Mouse (Mus musculus): ENCODE results near the gene Unc13d.
"Not testable (repeated sequence)": the region's sequence is repeated elsewhere in the genome, so short reads cannot be mapped to it uniquely, and the experiment has no call there.

The Unc13d gene

DNA sequence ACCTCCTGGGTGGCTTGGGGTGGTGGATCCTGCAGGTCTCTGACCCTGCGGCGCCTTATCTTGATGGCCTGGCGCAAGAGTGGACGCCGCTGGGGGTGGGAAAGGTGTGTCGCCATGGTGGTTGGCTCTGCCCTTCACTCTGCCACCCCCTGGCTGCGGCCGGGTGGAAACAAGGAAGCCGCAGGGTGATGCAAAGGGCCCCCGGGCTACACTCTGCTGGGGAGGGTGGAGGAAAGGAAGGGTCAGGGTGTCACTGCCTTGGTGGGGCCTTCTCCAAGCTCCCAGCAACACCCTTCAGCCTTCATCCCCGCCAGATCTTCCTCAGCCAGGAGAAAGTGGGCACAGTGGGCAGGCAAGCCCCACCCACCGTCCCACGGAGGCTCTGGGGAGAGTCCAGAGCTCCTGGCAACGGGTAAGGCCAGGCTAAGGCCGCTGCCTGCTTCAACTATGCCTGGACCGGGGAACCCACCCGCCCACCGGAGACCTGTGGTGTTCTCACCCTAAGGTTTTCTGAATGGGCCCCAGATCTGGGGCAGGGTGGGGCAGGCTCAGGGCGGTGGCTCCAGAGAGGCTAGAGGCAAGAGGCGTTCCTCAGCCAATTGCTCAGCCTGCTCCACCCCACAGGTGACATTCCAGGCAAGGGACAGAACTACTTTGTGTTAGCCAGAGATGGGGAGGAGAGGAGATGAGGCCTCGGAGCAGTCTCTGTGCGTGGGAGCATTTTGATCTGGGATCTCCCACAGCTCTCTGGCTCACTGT lies at the start of gene Unc13d:
Unc13d (minus strand) TSS at position 516 of the 759 bp plus-strand sequence.
- DNase-seq: no peak

DNA sequence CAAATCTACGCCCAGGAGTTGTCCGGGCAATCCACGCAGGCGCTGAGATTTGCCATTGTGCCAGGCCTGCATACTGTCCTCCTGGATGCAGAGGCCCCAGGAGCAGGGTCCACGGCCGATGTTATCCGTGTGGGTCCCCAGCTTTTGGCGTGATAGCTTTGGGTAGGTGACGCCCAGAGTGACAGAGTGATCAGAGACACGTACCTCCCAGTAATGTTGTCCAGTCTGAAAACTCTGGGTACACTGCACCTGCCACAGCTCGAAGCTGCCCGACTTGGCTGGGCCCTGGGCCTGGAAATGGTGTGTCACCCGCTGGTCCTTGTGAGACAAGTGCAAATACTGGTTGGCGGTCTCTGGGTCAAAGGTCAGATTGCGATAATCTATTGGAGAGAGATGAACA lies 48.5 kb upstream of the Unc13d start:
- DNase-seq: peak in 1 of 2 experiments; percentile 40

DNA sequence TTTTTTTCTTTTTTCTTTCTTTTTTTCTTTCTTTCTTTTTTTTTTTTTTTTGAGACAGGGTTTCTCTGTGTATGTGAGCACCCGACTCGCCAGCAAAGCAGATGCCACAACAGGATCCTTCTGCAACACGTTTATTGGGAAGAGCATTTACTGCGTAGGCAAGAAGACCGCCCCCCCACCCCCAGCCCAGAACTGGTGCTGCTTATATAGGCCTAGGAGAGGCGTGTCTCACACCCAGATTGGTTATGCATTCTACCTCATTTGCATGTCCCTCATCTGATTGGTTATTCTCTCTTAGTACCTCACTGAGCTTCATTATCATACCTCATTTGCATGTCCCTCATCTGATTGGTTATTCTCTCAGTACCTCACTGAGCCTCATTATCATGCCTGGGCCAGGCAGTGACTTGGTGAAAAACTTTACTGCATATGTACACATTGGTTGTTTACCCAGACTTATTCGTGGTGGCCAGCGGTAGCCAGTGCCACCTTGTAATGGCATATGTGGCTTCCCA lies 44.0 kb upstream of the Unc13d start:
- not testable (repeated sequence) for DNase-seq

DNA sequence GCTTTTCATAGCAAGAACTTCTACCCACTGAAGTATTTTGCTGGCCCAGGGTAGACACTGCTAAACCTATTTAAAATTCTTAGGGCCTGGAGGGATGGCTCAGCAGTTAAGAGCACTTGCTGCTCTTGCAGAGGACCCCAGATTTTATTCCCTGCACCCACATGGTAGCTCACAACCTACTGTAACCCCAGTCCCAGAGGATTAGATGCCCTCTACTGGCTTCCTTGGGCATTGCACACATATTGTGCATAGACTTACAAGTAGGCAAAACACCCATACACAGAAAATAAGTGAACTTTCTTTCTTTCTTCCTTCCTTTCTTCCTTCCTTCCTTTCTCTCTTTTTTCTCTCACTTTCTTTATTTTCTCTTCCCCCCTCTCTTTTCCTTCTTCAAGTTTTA lies 40.1 kb upstream of the Unc13d start:
- DNase-seq: peak in 1 of 2 experiments; percentile 58

DNA sequence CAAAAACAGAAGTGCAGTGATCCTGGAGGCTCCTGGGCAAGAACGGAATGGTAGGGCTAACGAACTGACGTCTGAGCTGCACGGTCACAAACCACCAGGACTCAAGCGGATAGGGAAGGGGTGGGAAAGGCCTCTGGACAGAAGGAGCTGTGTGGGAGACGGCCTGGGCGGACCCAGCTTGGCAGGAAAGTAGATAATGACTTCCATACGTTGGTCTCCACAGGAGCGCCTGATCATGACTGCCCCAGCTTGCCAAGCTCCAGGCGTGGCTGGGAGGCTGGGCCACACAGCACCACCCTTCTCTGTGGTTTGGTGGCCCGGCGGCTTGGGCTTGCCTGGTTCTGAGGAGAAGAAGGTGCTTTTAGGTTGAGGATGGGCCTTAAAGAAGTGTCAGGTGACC lies 39.5 kb upstream of the Unc13d start:
- no peak for DNase-seq

DNA sequence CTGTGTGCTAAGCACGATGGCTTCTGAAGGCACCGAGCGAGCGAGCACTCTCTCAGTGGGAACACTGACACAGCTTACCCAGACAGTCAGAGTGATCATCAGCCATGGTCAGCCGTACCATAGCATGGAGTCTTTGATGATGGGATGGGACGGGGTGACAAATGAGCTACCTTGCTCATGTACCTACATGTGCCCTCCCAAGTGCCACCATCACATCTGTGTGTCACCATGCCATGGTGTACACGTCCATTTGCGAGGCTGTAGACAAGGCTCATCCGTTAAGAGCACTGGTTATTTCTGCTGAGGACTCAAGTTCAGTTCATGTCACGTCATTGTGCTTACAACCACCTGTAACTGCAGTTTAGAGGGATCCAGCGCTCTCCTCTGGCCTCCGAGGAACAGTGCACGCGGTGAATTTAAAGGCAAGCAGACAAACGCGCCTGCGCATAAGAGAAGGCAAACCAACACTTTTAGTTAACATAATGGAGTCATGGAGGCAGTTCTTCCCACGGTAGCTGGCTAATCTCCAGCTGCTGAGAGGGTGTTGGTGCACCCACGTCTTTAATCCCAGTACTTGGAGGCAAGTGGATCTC lies 33.9 kb upstream of the Unc13d start:
- DNase-seq: peak in 1 of 2 experiments; percentile 29

DNA sequence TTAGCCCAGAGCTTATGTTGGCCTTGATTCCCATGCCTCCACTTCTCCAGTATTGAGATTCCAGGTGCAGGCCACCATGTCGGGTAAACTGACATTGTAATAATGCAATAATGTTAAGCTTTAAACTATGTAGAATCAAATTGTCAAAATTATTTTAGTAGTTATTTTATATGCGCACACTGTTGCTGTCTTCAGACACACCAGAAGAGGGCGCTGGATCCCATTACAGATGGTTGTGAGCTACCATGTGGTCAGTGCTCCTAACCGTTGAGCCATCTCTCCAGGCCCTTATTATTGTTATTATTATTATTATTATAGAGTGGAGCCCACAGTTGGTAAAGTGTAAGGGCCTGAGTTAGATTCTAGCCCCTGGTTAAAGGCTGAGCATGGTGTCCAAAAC lies 33.3 kb upstream of the Unc13d start:
- no peak for DNase-seq

DNA sequence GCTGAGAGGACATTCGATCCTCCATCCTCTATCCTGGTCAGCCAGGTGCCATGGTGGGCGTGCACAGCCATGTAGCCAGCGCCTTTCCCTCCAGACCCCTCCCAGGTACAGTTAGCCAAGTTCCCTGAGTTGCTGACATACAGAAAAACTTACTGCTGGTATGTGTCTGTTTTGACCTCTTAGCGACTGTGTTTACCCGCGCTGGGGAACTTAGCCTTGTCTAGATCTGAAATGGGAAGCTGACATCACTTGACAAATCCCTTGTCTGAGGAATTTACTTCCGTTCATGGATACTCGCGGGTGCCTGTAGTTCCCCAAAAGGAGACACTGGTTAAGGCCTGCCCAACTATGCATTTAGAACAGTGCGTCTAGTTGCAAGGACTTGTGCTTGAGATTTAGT lies 32.8 kb upstream of the Unc13d start:
- peak in 1 of 2 experiments; percentile 63 for DNase-seq

DNA sequence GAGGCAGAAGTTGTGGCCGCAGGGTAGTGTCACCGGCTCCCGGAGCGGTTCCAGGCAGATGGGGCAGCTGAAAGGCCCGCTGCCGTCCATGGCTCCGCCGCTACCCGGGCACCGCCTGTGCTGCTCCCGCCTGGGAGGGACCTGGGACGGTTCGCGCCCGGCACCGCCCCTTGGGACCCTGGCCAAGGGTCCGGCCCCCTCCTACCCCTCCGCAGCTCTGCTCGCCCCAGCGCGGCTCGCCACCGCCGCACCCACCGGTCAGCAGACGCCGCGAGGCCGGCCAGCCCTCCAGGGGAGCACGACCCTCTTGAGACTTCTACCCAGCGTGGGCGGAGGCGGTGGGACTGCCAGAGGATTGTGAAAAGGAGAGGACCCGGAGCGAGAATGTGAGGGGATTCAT lies 32.4 kb upstream of the Unc13d start:
- DNase-seq: peak; percentile 85 to 94

DNA sequence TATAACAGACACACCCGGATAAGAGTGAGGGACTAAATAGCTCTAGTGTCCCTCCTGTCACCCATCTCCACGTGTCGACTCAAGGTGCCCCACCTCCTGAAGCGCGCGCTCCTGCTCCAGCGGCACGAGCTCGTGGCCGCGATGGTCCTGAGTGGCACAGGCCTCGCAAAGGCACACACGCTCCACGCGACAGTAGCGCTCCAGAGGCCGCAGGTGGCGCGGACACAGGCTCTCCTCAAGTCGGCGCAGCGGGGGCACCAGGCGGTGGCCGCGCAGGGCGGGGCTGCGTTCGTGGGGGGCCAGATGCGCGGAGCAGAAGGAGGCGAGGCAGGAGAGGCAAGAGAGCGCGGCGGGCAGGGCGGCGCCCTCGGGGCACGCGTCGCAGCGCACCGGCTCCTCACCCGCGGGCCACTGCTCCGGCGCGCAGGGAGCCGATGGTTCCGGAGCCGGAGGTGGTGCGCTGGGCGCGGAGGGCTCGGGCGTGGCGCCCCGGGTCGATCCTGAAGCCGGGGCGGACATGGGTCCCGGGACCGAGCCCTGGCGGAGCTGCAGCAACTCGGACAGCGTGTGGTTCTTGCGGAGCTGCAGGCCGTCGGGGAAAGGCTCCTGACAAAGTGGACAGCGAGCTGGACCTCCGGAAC lies 31.8 kb upstream of the Unc13d start:
- DNase-seq: peak; percentile 48 to 77

DNA sequence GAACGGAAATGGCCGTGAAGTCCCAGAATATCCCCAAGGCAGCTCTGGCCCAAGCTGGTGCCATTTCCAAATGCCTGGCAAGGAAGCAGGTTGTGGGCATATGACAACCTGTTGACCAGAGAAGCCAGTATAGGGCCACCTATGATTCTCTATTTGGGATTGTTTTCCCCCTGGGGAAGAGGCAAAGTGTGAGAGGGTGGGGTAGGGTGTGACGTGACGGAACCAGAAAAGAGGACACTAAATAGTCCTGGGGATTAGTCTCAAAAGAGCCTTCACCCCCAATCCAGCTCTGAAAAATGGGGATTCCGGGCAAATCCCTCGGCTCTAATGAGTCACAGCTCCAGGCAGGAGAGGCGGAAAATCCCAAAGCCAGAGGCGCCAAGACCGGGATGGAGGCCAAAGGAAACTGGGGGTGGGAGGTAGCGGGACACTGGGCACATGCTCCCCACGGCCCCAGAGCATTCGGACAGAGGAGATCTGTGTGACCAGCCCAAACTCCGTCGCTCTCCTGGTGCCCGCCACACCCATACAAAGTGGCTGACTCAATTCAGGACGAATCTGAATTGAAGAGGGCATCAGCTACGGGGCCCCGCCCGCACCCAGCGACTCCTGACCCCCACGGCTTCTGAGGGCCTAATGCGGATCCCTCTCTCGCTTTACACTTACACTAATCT lies 30.8 kb upstream of the Unc13d start:
- peak; percentile 74 to 85 for DNase-seq

DNA sequence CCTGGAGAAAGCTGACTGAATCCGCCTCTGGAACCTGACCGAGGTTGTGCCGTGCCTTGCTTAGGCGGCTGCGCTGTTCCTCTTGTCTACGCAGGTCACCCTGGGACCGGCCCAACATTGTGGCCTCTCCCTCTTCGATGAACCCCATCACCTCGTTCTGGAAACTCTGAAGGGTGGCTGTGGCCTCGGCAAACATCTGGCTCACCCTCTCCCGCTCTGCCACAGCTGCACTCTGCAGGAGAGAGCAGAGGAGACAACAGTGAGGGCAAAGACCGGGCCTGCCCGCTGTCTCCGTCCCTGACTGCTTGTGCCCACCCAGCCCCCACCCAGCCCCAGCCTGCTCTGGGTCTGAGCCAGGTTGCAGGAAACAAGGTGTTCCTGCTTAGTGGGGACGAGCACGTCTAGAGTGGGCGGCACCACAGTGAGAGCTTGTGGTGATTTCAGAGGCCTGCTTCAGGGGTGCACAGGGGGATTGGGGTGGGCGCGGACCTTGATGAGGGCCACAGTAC lies 30.1 kb upstream of the Unc13d start:
- peak in 1 of 2 experiments; percentile 84 for DNase-seq

DNA sequence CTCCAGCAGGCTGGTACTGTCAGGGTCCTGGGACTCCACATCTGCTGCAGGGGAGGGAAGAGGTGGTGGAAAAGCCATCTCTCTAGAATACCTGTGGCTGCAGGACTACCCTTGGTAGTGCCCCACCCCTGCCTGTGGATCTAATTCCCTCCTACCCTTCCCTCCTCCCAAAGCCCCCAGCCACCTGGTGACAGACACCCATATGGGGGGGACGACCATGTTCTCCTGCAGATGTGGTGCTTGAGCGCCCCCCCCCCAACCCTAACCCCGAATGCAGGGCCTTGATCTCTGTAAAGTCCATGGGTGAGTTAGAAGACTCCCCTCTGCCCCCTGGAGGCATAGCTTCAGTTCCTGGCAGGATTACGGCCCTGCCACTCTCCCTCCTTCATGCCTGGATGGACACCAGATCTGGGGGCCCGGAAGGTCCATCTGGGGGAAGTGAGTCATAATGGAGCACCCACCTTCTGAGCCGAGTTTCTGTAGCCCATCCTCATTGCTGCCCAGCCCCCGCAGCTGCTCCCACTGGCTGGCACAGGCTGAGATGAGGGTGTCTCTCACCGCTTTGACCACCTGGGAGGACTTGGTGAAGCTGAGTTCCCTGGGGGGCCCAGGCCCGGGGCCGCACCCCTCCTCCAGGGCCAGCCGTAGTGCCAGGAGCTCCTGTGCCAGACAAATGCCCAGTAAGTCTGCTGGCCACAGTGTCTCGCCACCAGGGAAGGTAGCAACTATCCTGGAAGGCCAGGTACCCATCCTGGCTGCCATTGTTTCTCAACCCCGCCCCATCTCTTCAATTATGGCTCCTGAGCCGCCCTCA lies 29.4 kb upstream of the Unc13d start:
- peak; percentile 54 to 66 for DNase-seq

DNA sequence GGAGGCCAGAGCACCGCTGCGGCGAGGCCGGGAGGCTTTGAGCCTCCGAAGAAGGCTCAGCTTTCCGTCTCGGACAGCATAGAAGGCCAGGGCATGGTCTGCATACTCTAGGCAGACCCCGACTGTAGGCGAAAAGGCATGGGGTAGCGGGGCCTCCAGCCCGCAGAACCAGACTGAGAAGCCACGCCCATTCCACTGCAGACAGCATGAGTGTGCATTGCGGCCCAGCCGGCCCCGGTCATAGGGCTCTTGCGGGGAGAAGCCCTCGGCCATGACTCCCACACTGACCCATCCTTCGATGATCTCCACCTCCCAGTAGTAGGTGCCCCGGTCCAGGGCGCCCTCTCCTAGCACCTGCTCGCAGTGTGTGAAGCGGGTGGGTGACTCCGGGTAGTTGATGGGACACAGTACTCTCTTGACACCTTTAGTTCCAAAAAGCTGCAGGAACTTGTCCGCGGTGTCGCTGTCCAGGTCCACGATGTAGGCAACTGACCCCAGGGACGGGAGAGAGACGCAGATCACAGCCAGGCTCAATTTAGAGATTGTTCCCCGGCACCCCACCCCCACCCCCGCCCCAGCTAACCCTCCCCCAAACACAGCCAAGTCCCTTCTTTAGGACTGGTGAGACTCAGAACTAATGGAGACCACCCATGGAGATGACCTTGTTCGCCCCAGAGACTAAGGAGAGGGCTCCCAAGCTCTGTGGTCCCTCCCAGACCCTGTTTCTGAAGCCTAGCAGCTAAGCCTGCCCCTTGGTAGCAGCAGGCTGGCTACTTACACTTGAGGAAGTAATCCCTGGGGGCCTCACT lies 28.6 kb upstream of the Unc13d start:
- DNase-seq: peak in 1 of 2 experiments; percentile 51

DNA sequence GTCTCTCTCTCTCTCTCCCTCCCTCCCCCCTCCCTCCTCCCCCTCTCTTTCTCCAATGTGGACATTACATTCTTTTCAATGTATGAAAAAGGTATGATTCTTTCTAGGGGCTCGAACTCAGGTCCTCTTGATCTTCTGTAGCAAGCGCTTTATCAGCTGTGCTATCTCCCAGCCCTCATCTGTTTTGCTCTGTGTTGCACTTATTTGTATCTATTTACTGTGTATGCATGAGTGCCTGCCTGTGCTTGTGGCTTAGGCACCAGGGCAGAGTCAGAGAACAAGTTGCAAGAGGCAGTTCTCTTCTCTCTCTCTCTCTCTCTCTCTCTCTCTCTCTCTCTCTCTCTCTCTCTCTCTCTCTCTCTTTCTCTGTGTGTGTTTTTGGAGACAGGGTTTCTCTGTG lies 27.3 kb upstream of the Unc13d start:
- DNase-seq: peak in 1 of 2 experiments; percentile 36

DNA sequence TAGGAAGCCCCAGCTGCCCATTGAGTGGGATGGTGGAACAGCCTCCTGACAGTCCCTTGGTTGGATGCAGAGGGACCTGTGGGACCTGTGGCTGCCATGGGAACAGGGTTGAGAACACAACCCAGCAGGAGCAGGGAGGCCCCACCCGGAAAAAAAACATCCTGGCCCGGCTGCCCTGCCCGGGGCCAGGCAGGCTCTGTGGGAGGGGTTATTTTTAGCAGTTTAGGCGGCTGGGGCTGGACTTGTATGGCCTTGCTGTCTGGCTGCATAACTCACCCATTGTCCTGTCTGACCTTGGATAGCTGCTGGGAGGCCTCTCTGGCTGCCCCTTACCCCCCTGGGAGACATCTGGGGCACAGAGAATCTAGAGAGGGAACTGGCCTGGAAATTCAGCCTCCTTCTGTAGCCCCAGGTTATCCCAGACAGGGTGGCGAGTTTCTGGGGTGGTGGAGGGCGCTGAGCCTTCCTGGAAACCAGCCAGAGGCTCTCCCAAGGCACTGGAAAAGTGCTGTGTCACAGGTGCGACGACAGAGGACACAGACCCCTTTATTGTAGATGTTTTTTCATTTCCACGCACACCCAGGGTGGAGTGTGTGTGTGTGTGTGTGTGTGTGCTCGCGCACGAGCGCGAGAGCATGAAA lies 26.4 kb upstream of the Unc13d start:
- peak; percentile 80 to 95 for DNase-seq

DNA sequence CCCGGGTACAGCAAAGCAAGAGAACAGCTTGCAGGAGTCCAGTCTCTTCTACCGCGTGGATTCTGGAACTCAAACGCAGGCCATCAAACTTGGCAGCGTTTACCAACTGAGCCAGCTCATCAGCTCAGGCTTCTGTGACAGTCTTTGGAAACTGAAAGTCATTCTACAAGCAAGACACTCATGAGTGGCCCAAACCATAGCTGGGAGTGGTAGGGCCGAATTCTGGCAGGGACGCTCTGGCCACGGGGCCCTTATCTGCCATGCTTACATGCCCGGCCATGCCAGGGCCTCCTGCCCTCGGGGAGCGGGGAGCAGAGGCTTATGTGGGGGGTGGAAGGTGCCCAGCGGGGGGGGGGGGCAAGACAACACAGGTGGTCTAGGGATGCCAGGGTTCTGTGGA lies 25.8 kb upstream of the Unc13d start:
- no peak for DNase-seq

DNA sequence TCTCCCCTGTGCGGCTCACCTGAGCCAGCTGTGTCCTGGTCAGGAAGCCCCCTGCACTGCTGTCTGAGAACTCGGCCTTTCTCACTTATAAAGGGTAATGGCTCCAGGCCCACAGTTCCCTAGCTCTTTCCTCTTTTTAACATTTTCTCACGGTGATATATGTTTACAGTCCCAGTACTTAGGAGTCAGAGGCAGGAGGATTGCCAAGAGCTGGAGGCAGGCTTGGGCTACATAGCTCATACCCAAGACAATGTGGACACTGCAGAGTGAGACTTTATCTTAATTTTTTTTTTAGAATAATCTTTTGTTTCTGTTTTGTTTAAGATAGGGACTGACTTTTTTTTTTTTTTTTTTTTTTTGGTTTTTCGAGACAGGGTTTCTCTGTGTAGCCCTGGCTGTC lies 24.7 kb upstream of the Unc13d start:
- no peak for DNase-seq

DNA sequence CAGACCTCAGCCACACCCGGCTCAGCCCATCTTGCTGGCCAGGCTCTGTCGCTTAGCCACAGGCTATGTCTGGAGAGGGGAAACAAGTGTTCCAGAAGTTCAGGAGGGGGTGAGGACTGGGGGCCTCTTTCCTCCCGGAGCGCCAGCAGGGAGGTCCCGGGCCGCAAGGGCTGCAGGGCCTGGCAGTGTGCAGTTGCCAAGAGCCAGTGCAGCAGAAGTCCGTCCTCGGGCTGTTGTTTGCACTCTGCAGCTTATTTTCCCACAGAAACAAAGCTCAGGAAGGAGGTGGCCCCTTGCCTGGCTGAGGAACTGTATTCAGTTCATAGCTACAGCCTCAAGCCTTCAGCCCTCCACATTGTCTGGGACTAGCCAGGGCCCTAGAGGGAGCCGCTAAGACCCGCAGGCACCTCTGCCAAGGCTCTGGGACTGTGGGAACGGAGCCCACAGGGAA lies 24.2 kb upstream of the Unc13d start:
- DNase-seq: peak; percentile 52 to 84

DNA sequence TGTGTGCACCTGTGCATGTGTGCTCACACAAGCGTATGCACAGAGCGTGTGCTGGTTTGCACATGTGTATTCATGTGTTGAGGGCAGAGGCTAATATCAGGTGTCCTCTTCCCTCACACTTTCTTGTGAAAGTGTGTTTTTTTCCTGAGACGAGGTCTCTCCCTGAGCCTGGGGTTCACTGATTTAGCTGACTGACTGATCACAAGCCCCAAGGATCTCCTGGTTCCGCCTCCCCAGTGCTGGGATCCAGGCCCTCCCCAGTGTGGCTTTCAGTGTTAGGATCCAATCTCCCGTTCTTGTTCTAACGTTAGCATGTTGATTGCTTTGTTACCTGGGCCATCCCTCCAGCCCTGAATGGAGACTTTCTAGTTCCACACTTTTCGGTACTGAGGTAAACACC lies 23.1 kb upstream of the Unc13d start:
- DNase-seq: no peak

DNA sequence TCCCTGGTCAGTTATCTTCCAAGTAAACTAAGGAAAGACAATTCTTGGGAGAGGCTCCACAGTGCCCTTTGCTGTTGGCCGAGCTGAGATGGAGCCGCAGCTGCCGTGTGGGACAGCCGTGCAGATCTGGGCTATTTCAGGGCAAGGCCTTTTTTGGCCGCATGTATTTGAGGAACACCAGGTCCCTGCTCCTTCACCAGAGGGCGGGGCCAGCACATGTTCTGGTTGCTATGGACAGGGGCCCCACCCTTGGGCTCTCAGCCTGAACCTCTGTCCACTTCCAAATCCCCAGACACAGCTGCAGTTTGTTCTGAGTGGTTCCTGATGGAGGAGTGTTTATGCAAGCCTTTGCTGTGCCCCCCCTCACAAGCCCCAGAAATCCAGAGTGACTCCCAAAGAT lies 22.6 kb upstream of the Unc13d start:
- DNase-seq: peak; percentile 70 to 92

All from kidney, postnatal 25 days (tissue).